Mouse (Mus musculus): ENCODE data around the gene Ccdc15. TPM values are rescaled to one million over a fixed set of nuclear protein-coding genes. Genes with fewer than 3 reads are reported as not detected.

Ccdc15 gene
- polyA plus RNA-seq (2014; fragmentation: Nextera tagmentation; extraction: Ambion mirVana) = 5.5 and 8.0 TPM in 2 replicates

- ATAC-seq (replicated peaks; ENCODE audit: insufficient number of reproducible peaks, low FRiP score, low TSS enrichment, low read depth) (peak; percentile 98), DNase-seq (ENCODE audit: low spot score) (peak; percentile 98)
- WGBS = 1% methylated on average over 41 of the region's 41 CpGs
- H3K4me3 ChIP-seq (ENCODE audit: low read depth, low read length) = peak within 1 kb of the TSS; percentile 75
- peak within 1 kb of the TSS; percentile 86 for H3K4me2 ChIP-seq (ENCODE audit: low read depth, low read length)
- no peaks in the 10 kb centered on the region for H3K4me1 ChIP-seq (ENCODE audit: control insufficient read depth, insufficient read depth, low read length)
- no peaks in the 10 kb centered on the region for H3K36me3 ChIP-seq (replicated peaks; ENCODE audit: control insufficient read depth, insufficient read depth, low read depth, low read length)
- peak within 1 kb of the TSS; percentile 89 for H3K9ac ChIP-seq (replicated peaks; ENCODE audit: low read length)
- H3K27ac ChIP-seq (replicated peaks; ENCODE audit: low read depth, low read length) = peak within 1 kb of the TSS; percentile 85
- H3K9me3 ChIP-seq (replicated peaks; ENCODE audit: control insufficient read depth, low read length) = no peaks in the 10 kb centered on the region
- no peaks in the 10 kb centered on the region for H3K27me3 ChIP-seq (ENCODE audit: control insufficient read depth, insufficient read depth, low read length)
Observed at GRCm38 (mm10) chr9:37347988-37348642, at the start of gene Ccdc15. Ccdc15 (minus strand) TSS chr9:37348432.

- Histone ChIP-seq H3K27ac (replicated peaks; ENCODE audit: low read depth, low read length) (no peak overlapping the region), H3K9ac (replicated peaks; ENCODE audit: low read length) (no peak overlapping the region), H3K9me3 (replicated peaks; ENCODE audit: control insufficient read depth, low read length) (no peaks in the 10 kb centered on the region), H3K4me3 (ENCODE audit: low read depth, low read length) (no peak overlapping the region), H3K27me3 (ENCODE audit: control insufficient read depth, insufficient read depth, low read length) (no peaks in the 10 kb centered on the region), H3K4me2 (ENCODE audit: low read depth, low read length) (no peak overlapping the region), H3K36me3 (replicated peaks; ENCODE audit: control insufficient read depth, insufficient read depth, low read depth, low read length) (no peaks in the 10 kb centered on the region), H3K4me1 (ENCODE audit: control insufficient read depth, insufficient read depth, low read length) (no peaks in the 10 kb centered on the region)
- ATAC-seq (replicated peaks; ENCODE audit: insufficient number of reproducible peaks, low FRiP score, low TSS enrichment, low read depth) (no peak), DNase-seq (ENCODE audit: low spot score) (no peak)
- 71% methylated on average over 8 of the region's 8 CpGs for WGBS
Observed at GRCm38 (mm10) chr9:37393482-37394131, 45.4 kb upstream of the Ccdc15 start.

GRCm38 (mm10) chr9:37392071-37392470, 43.8 kb upstream of the Ccdc15 start:
- DNase-seq (ENCODE audit: low spot score) (no peak), ATAC-seq (replicated peaks; ENCODE audit: insufficient number of reproducible peaks, low FRiP score, low TSS enrichment, low read depth) (no peak)
- H3K9ac ChIP-seq (replicated peaks; ENCODE audit: low read length) = no peak overlapping the region
- no peak overlapping the region for H3K27ac ChIP-seq (replicated peaks; ENCODE audit: low read depth, low read length)
- H3K4me2 ChIP-seq (ENCODE audit: low read depth, low read length) = no peak overlapping the region
- H3K9me3 ChIP-seq (replicated peaks; ENCODE audit: control insufficient read depth, low read length) = no peaks in the 10 kb centered on the region
- H3K4me3 ChIP-seq (ENCODE audit: low read depth, low read length) = no peak overlapping the region
- H3K36me3 ChIP-seq (replicated peaks; ENCODE audit: control insufficient read depth, insufficient read depth, low read depth, low read length) = no peaks in the 10 kb centered on the region
- no peaks in the 10 kb centered on the region for H3K27me3 ChIP-seq (ENCODE audit: control insufficient read depth, insufficient read depth, low read length)
- H3K4me1 ChIP-seq (ENCODE audit: control insufficient read depth, insufficient read depth, low read length) = no peaks in the 10 kb centered on the region
- WGBS = 76% methylated on average over 2 of the region's 2 CpGs

GRCm38 (mm10) chr9:37390891-37391290, 42.7 kb upstream of the Ccdc15 start:
- 80% methylated on average over 2 of the region's 2 CpGs for WGBS
- no peak overlapping the region for H3K9ac ChIP-seq (replicated peaks; ENCODE audit: low read length)
- no peak overlapping the region for H3K4me3 ChIP-seq (ENCODE audit: low read depth, low read length)
- no peaks in the 10 kb centered on the region for H3K27me3 ChIP-seq (ENCODE audit: control insufficient read depth, insufficient read depth, low read length)
- no peaks in the 10 kb centered on the region for H3K36me3 ChIP-seq (replicated peaks; ENCODE audit: control insufficient read depth, insufficient read depth, low read depth, low read length)
- no peak overlapping the region for H3K27ac ChIP-seq (replicated peaks; ENCODE audit: low read depth, low read length)
- no peak for ATAC-seq (replicated peaks; ENCODE audit: insufficient number of reproducible peaks, low FRiP score, low TSS enrichment, low read depth)
- no peaks in the 10 kb centered on the region for H3K9me3 ChIP-seq (replicated peaks; ENCODE audit: control insufficient read depth, low read length)
- H3K4me2 ChIP-seq (ENCODE audit: low read depth, low read length) = no peak overlapping the region
- H3K4me1 ChIP-seq (ENCODE audit: control insufficient read depth, insufficient read depth, low read length) = no peaks in the 10 kb centered on the region
- no peak for DNase-seq (ENCODE audit: low spot score)

GRCm38 (mm10) chr9:37384284-37385182, 36.3 kb upstream of the Ccdc15 start:
- no peaks in the 10 kb centered on the region for H3K36me3 ChIP-seq (replicated peaks; ENCODE audit: control insufficient read depth, insufficient read depth, low read depth, low read length)
- DNase-seq (ENCODE audit: low spot score) = peak; percentile 61
- WGBS = 10% methylated on average over 54 of the region's 54 CpGs
- H3K27me3 ChIP-seq (ENCODE audit: control insufficient read depth, insufficient read depth, low read length) = no peaks in the 10 kb centered on the region; the same call in 1 of the 2 replicates
- H3K4me3 ChIP-seq (ENCODE audit: low read depth, low read length) = peak overlapping the region; percentile 38
- H3K27ac ChIP-seq (replicated peaks; ENCODE audit: low read depth, low read length) = no peak overlapping the region
- no peaks in the 10 kb centered on the region for H3K9me3 ChIP-seq (replicated peaks; ENCODE audit: control insufficient read depth, low read length)
- H3K4me1 ChIP-seq (ENCODE audit: control insufficient read depth, insufficient read depth, low read length) = no peaks in the 10 kb centered on the region; the same call in 1 of the 2 replicates
- peak; percentile 77 for ATAC-seq (replicated peaks; ENCODE audit: insufficient number of reproducible peaks, low FRiP score, low TSS enrichment, low read depth)
- peak overlapping the region; percentile 77 for H3K9ac ChIP-seq (replicated peaks; ENCODE audit: low read length)
- peak overlapping the region; percentile 90 for H3K4me2 ChIP-seq (ENCODE audit: low read depth, low read length)

- Histone ChIP-seq H3K9ac (replicated peaks; ENCODE audit: low read length) (no peak overlapping the region), H3K9me3 (replicated peaks; ENCODE audit: control insufficient read depth, low read length) (no peaks in the 10 kb centered on the region), H3K4me3 (ENCODE audit: low read depth, low read length) (no peak overlapping the region), H3K4me2 (ENCODE audit: low read depth, low read length) (no peak overlapping the region), H3K36me3 (replicated peaks; ENCODE audit: control insufficient read depth, insufficient read depth, low read depth, low read length) (no peaks in the 10 kb centered on the region), H3K27me3 (ENCODE audit: control insufficient read depth, insufficient read depth, low read length) (no peaks in the 10 kb centered on the region; the same call in 1 of the 2 replicates), H3K27ac (replicated peaks; ENCODE audit: low read depth, low read length) (no peak overlapping the region), H3K4me1 (ENCODE audit: control insufficient read depth, insufficient read depth, low read length) (no peaks in the 10 kb centered on the region; the same call in 1 of the 2 replicates)
- ATAC-seq (replicated peaks; ENCODE audit: insufficient number of reproducible peaks, low FRiP score, low TSS enrichment, low read depth) (no peak), DNase-seq (ENCODE audit: low spot score) (no peak)
- WGBS = 89% methylated on average over 6 of the region's 6 CpGs
Observed at GRCm38 (mm10) chr9:37383161-37383560, 34.9 kb upstream of the Ccdc15 start.

- DNase-seq (ENCODE audit: low spot score) (no peak), ATAC-seq (replicated peaks; ENCODE audit: insufficient number of reproducible peaks, low FRiP score, low TSS enrichment, low read depth) (no peak)
- WGBS = 88% methylated on average over 5 of the region's 5 CpGs
- Histone ChIP-seq H3K9me3 (replicated peaks; ENCODE audit: control insufficient read depth, low read length) (no peaks in the 10 kb centered on the region), H3K36me3 (replicated peaks; ENCODE audit: control insufficient read depth, insufficient read depth, low read depth, low read length) (no peaks in the 10 kb centered on the region), H3K9ac (replicated peaks; ENCODE audit: low read length) (no peak overlapping the region), H3K4me1 (ENCODE audit: control insufficient read depth, insufficient read depth, low read length) (no peaks in the 10 kb centered on the region), H3K4me2 (ENCODE audit: low read depth, low read length) (no peak overlapping the region), H3K27me3 (ENCODE audit: control insufficient read depth, insufficient read depth, low read length) (no peaks in the 10 kb centered on the region; the same call in 1 of the 2 replicates), H3K4me3 (ENCODE audit: low read depth, low read length) (no peak overlapping the region), H3K27ac (replicated peaks; ENCODE audit: low read depth, low read length) (no peak overlapping the region)
Observed at GRCm38 (mm10) chr9:37375718-37376117, 27.5 kb upstream of the Ccdc15 start.

Measured in embryonic facial prominence, embryonic 11.5 days (tissue).